Mouse (Mus musculus) MEL (cell line): ENCODE results near the gene Pemt.

Experiments used
- CTCF ChIP-seq, 3 experiments: IDR thresholded peaks in 2 of 3; conservative IDR thresholded peaks in 1 of 3; 2 replicates each; pipeline ENCODE4 v1.5.1; 2011 to 2012; ENCODE audit warnings: low read length in 3 of 3, low read depth in 2 of 3, mild to moderate bottlenecking in 2 of 3, improper control_type of control experiment in 1 of 3, inconsistent platforms in 1 of 3, mixed read lengths in 1 of 3, moderate library complexity in 1 of 3; ENCODE audit not compliant: control insufficient read depth in 1 of 3, insufficient read depth in 1 of 3, poor library complexity in 1 of 3, severe bottlenecking in 1 of 3
- EP300 ChIP-seq, 2 experiments: IDR thresholded peaks; 2 replicates each; pipeline ENCODE4 v1.6.1; 2011; ENCODE audit warnings: improper control_type of control experiment in 2 of 2, low read length in 2 of 2, low read depth in 1 of 2, mild to moderate bottlenecking in 1 of 2
- ETS1 ChIP-seq: IDR thresholded peaks from 2 replicates; pipeline ENCODE4 v1.6.1; 2012; ENCODE audit warnings: low read depth, mild to moderate bottlenecking, inconsistent platforms, low read length, improper control_type of control experiment, moderate library complexity
- MAX ChIP-seq: IDR thresholded peaks from 2 replicates; pipeline ENCODE4 v1.6.1; 2011; ENCODE audit warnings: low read length, improper control_type of control experiment
- POLR2AphosphoS2 ChIP-seq: IDR thresholded peaks from 2 replicates; pipeline ENCODE4 v1.6.1; 2011; ENCODE audit warnings: low read length, improper control_type of control experiment
- TCF12 ChIP-seq: IDR thresholded peaks from 2 replicates; pipeline ENCODE4 v1.6.1; 2014; ENCODE audit warnings: low read depth, mild to moderate bottlenecking, inconsistent platforms, low read length, improper control_type of control experiment, moderate library complexity
- ZC3H11A ChIP-seq: IDR thresholded peaks from 2 replicates; pipeline ENCODE4 v1.6.1; 2012; ENCODE audit warnings: low read depth, mild to moderate bottlenecking, inconsistent platforms, low read length, improper control_type of control experiment
- ZKSCAN1 ChIP-seq: IDR thresholded peaks from 2 replicates; pipeline ENCODE4 v1.6.1; 2012; ENCODE audit warnings: low read depth, mild to moderate bottlenecking, inconsistent platforms, low read length, improper control_type of control experiment, moderate library complexity

DNA sequence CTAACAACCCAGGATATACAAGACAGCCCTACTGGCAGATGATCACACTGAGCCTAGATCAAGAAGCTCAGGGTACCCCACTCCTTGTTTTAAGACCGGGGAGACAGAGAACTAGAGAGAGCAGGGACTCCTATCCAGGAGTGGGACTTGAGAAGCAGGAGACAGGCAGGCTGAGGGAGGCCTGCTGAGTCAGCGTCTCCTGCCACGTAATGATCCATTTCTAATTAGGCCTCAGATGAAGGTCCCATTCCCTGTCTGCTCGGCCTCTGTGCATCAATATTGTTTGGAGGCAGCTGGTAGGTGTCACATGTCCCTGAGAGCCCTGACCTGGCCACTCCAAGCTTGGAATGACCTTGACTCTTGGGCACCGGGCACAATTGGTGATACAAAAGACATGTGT, 72.9 kb downstream of the Pemt start:
- TF ChIP-seq CTCF (IDR thresholded peaks at IDR 0.05 in 2 of 3, conservative IDR thresholded peaks at IDR 0.05 in 1 of 3; ENCODE audit: control insufficient read depth in 1 of 3, insufficient read depth in 1 of 3, low read depth in 2 of 3, low read length in 3 of 3, poor library complexity in 1 of 3, severe bottlenecking in 1 of 3) (no peak), TCF12 (no peak), ZC3H11A (no peak), MAX (no peak), ETS1 (no peak), POLR2AphosphoS2 (no peak), ZKSCAN1 (no peak), EP300 (IDR thresholded peaks at IDR 0.05; ENCODE audit: low read depth in 1 of 2, low read length in 2 of 2) (no peak)
